Mouse (Mus musculus) spleen, postnatal 36 days (tissue): ENCODE measurements around the gene Tcerg1l.

Experiments
- DNase-seq, 2 experiments: peaks; one replicate each; pipeline ENCODE4 v3.0.0; 2022; ENCODE audit warnings: low spot score in 2 of 2, mixed read lengths in 1 of 2

The Tcerg1l gene

GRCm38 (mm10) chr7:138397485-138398181 is at the start of gene Tcerg1l:
Gene Tcerg1l (minus strand): TSS chr7:138397730.
- no peak for DNase-seq

GRCm38 (mm10) chr7:138442096-138442495 is 44.6 kb upstream of the Tcerg1l start:
- DNase-seq = no peak

- DNase-seq = no peak
These were observed 35.0 kb upstream of the Tcerg1l start for GRCm38 (mm10) chr7:138432541-138432940.

- DNase-seq = no peak
These were observed 33.9 kb upstream of the Tcerg1l start for GRCm38 (mm10) chr7:138431456-138431855.

GRCm38 (mm10) chr7:138429916-138430315 is 32.4 kb upstream of the Tcerg1l start:
- DNase-seq = no peak

GRCm38 (mm10) chr7:138428826-138429225 is 31.3 kb upstream of the Tcerg1l start:
- no peak for DNase-seq

- no peak for DNase-seq
These were observed 29.9 kb upstream of the Tcerg1l start for GRCm38 (mm10) chr7:138427441-138427840.

- DNase-seq = no peak
These were observed 16.0 kb upstream of the Tcerg1l start for GRCm38 (mm10) chr7:138413496-138413895.

GRCm38 (mm10) chr7:138401641-138402040 is 4.1 kb upstream of the Tcerg1l start:
- DNase-seq = no peak

- DNase-seq = no peak
These were observed 3.2 kb upstream of the Tcerg1l start for GRCm38 (mm10) chr7:138400506-138401272.

GRCm38 (mm10) chr7:138398182-138398793 is 758 bp upstream of the Tcerg1l start:
- DNase-seq = no peak

- DNase-seq = no peak
These were observed 556 bp downstream of the Tcerg1l start for GRCm38 (mm10) chr7:138396863-138397484.

- no peak for DNase-seq
These were observed 1.2 kb downstream of the Tcerg1l start for GRCm38 (mm10) chr7:138396109-138396862.

GRCm38 (mm10) chr7:138389941-138390340 is 7.6 kb downstream of the Tcerg1l start:
- no peak for DNase-seq

GRCm38 (mm10) chr7:138389071-138389470 is 8.5 kb downstream of the Tcerg1l start:
- DNase-seq = no peak

- no peak for DNase-seq
These were observed 18.3 kb downstream of the Tcerg1l start for GRCm38 (mm10) chr7:138379221-138379620.

- DNase-seq = no peak
These were observed 19.0 kb downstream of the Tcerg1l start for GRCm38 (mm10) chr7:138378546-138378945.

- no peak for DNase-seq
These were observed 22.0 kb downstream of the Tcerg1l start for GRCm38 (mm10) chr7:138375573-138375972.

- no peak for DNase-seq
These were observed 23.2 kb downstream of the Tcerg1l start for GRCm38 (mm10) chr7:138374376-138374775.

- no peak for DNase-seq
These were observed 24.0 kb downstream of the Tcerg1l start for GRCm38 (mm10) chr7:138373530-138373929.

GRCm38 (mm10) chr7:138367570-138367969 is 30.0 kb downstream of the Tcerg1l start:
- no peak for DNase-seq
